Mouse (Mus musculus) R1 (cell line): Measurements from ENCODE around the gene E4f1.
A peak's percentile ranks its signal among the peaks of the same experiment; 100 is the strongest.

Source experiments
- DNase-seq: peaks from one replicate; pipeline ENCODE4 v3.0.0-alpha.2; 2018; ENCODE audit warnings: low read depth, low spot score

E4f1 gene

GRCm38 (mm10) chr17:24416051-24416652, 54.0 kb downstream of the E4f1 start:
- no peak for DNase-seq

GRCm38 (mm10) chr17:24415011-24415410, 55.1 kb downstream of the E4f1 start:
- DNase-seq: no peak

GRCm38 (mm10) chr17:24414230-24414976, 55.7 kb downstream of the E4f1 start, which contains the start of gene Rnps1:
TSS of gene Rnps1 (plus strand) at chr17:24414565.
- peak; percentile 99 for DNase-seq

- DNase-seq: peak; percentile 54
These were observed 56.4 kb downstream of the E4f1 start for GRCm38 (mm10) chr17:24413557-24414211.

- no peak for DNase-seq
These were observed 62.9 kb downstream of the E4f1 start for GRCm38 (mm10) chr17:24407116-24407803.

GRCm38 (mm10) chr17:24402371-24402770, 67.7 kb downstream of the E4f1 start:
- no peak for DNase-seq

GRCm38 (mm10) chr17:24394456-24394855, 75.7 kb downstream of the E4f1 start:
- DNase-seq: no peak
